Mouse (Mus musculus): ENCODE results near the gene Gm3285. TPM values are rescaled to one million over a fixed set of nuclear protein-coding genes. Genes with fewer than 3 reads are reported as not detected.

The Gm3285 gene
- not detected in 2 replicates for polyA plus RNA-seq (2015; fragmentation: Nextera tagmentation; extraction: Ambion mirVana)

- H3K9me3 ChIP-seq = no peaks in the 10 kb centered on the region
- H3K27me3 ChIP-seq (replicated peaks) = no peaks in the 10 kb centered on the region
- H3K4me2 ChIP-seq = no peak within 1 kb of the TSS
- no peak for ATAC-seq (ENCODE audit: insufficient read depth, low FRiP score, low read depth)
- no peak within 1 kb of the TSS for H3K27ac ChIP-seq
- WGBS = 46% methylated on average over 7 of the region's 7 CpGs
- H3K36me3 ChIP-seq = no peaks in the 10 kb centered on the region
- no peaks in the 10 kb centered on the region for H3K4me1 ChIP-seq
- no peak within 1 kb of the TSS for H3K4me3 ChIP-seq (replicated peaks)
- no peak within 1 kb of the TSS for H3K9ac ChIP-seq
Measured at GRCm38 (mm10) chr10:77861675-77862074, at the start of gene Gm3285. TSS of gene Gm3285 (plus strand) at chr10:77861975.

GRCm38 (mm10) chr10:77814382-77814781, 47.4 kb upstream of the Gm3285 start, which contains the start of gene Gm2696:
TSS of gene Gm2696 (plus strand) at chr10:77814682.
- H3K4me2 ChIP-seq = no peak within 1 kb of the TSS
- H3K27me3 ChIP-seq (replicated peaks) = no peaks in the 10 kb centered on the region
- no peaks in the 10 kb centered on the region for H3K9me3 ChIP-seq
- H3K27ac ChIP-seq = no peak within 1 kb of the TSS
- WGBS = 33% methylated on average over 4 of the region's 4 CpGs
- H3K4me3 ChIP-seq (replicated peaks) = no peak within 1 kb of the TSS
- H3K9ac ChIP-seq = no peak within 1 kb of the TSS
- no peaks in the 10 kb centered on the region for H3K4me1 ChIP-seq
- H3K36me3 ChIP-seq = no peaks in the 10 kb centered on the region
- ATAC-seq (ENCODE audit: insufficient read depth, low FRiP score, low read depth) = no peak

- no peak overlapping the region for H3K4me2 ChIP-seq
- H3K36me3 ChIP-seq = no peaks in the 10 kb centered on the region
- no peak for ATAC-seq (ENCODE audit: insufficient read depth, low FRiP score, low read depth)
- H3K27me3 ChIP-seq (replicated peaks) = no peaks in the 10 kb centered on the region
- H3K27ac ChIP-seq = no peak overlapping the region
- no peaks in the 10 kb centered on the region for H3K9me3 ChIP-seq
- WGBS = 31% methylated on average over 5 of the region's 5 CpGs
- no peak overlapping the region for H3K9ac ChIP-seq
- H3K4me3 ChIP-seq (replicated peaks) = no peak overlapping the region
- no peaks in the 10 kb centered on the region for H3K4me1 ChIP-seq
Measured at GRCm38 (mm10) chr10:77815514-77815913, 46.3 kb upstream of the Gm3285 start.

GRCm38 (mm10) chr10:77818523-77818922, 43.3 kb upstream of the Gm3285 start:
- ATAC-seq (ENCODE audit: insufficient read depth, low FRiP score, low read depth) = no peak
- Histone ChIP-seq H3K9me3 (no peaks in the 10 kb centered on the region), H3K9ac (no peak overlapping the region), H3K4me3 (replicated peaks) (no peak overlapping the region), H3K4me2 (no peak overlapping the region), H3K27me3 (replicated peaks) (no peaks in the 10 kb centered on the region), H3K4me1 (no peaks in the 10 kb centered on the region), H3K36me3 (no peaks in the 10 kb centered on the region), H3K27ac (no peak overlapping the region)
- WGBS = 94% methylated on average over 4 of the region's 4 CpGs

GRCm38 (mm10) chr10:77819203-77819602, 42.6 kb upstream of the Gm3285 start:
- Histone ChIP-seq H3K4me1 (no peaks in the 10 kb centered on the region), H3K4me3 (replicated peaks) (no peak overlapping the region), H3K27me3 (replicated peaks) (no peaks in the 10 kb centered on the region), H3K36me3 (no peaks in the 10 kb centered on the region), H3K27ac (no peak overlapping the region), H3K9ac (no peak overlapping the region), H3K9me3 (no peaks in the 10 kb centered on the region), H3K4me2 (no peak overlapping the region)
- WGBS = 44% methylated on average over 4 of the region's 4 CpGs
- no peak for ATAC-seq (ENCODE audit: insufficient read depth, low FRiP score, low read depth)

- H3K4me1 ChIP-seq = no peaks in the 10 kb centered on the region
- H3K4me2 ChIP-seq = no peak within 1 kb of the TSS
- no peaks in the 10 kb centered on the region for H3K27me3 ChIP-seq (replicated peaks)
- H3K36me3 ChIP-seq = no peaks in the 10 kb centered on the region
- no peak within 1 kb of the TSS for H3K27ac ChIP-seq
- 53% methylated on average over 6 of the region's 6 CpGs for WGBS
- no peak for ATAC-seq (ENCODE audit: insufficient read depth, low FRiP score, low read depth)
- H3K9me3 ChIP-seq = no peaks in the 10 kb centered on the region
- H3K9ac ChIP-seq = no peak within 1 kb of the TSS
- no peak within 1 kb of the TSS for H3K4me3 ChIP-seq (replicated peaks)
Measured at GRCm38 (mm10) chr10:77826951-77827350, 34.8 kb upstream of the Gm3285 start, which contains the start of gene Krtap10-4. TSS of gene Krtap10-4 (minus strand) at chr10:77827095.

GRCm38 (mm10) chr10:77835647-77836046, 26.1 kb upstream of the Gm3285 start, which contains the start of gene Krtap10-10:
TSS of gene Krtap10-10 (plus strand) at chr10:77835947.
- no peak for ATAC-seq (ENCODE audit: insufficient read depth, low FRiP score, low read depth)
- Histone ChIP-seq H3K4me3 (replicated peaks) (no peak within 1 kb of the TSS), H3K9me3 (no peaks in the 10 kb centered on the region), H3K4me1 (no peaks in the 10 kb centered on the region), H3K9ac (no peak within 1 kb of the TSS), H3K27me3 (replicated peaks) (no peaks in the 10 kb centered on the region), H3K36me3 (no peaks in the 10 kb centered on the region), H3K27ac (no peak within 1 kb of the TSS), H3K4me2 (no peak within 1 kb of the TSS)
- 73% methylated on average over 9 of the region's 9 CpGs for WGBS

- no peak for ATAC-seq (ENCODE audit: insufficient read depth, low FRiP score, low read depth)
- no peak overlapping the region for H3K27ac ChIP-seq
- WGBS = 58% methylated on average over 6 of the region's 6 CpGs
- no peak overlapping the region for H3K4me2 ChIP-seq
- no peaks in the 10 kb centered on the region for H3K27me3 ChIP-seq (replicated peaks)
- H3K4me1 ChIP-seq = no peaks in the 10 kb centered on the region
- H3K9ac ChIP-seq = no peak overlapping the region
- no peaks in the 10 kb centered on the region for H3K36me3 ChIP-seq
- H3K4me3 ChIP-seq (replicated peaks) = no peak overlapping the region
- no peaks in the 10 kb centered on the region for H3K9me3 ChIP-seq
Measured at GRCm38 (mm10) chr10:77839006-77839405, 22.8 kb upstream of the Gm3285 start.

GRCm38 (mm10) chr10:77846503-77846902, 15.3 kb upstream of the Gm3285 start, which contains the start of gene Gm36176:
TSS of gene Gm36176 (plus strand) at chr10:77846803.
- Histone ChIP-seq H3K4me2 (no peak within 1 kb of the TSS), H3K27me3 (replicated peaks) (no peaks in the 10 kb centered on the region), H3K9ac (no peak within 1 kb of the TSS), H3K9me3 (no peaks in the 10 kb centered on the region), H3K4me3 (replicated peaks) (no peak within 1 kb of the TSS), H3K36me3 (no peaks in the 10 kb centered on the region), H3K4me1 (no peaks in the 10 kb centered on the region), H3K27ac (no peak within 1 kb of the TSS)
- ATAC-seq (ENCODE audit: insufficient read depth, low FRiP score, low read depth) = no peak
- 63% methylated on average over 3 of the region's 3 CpGs for WGBS

- WGBS = 18% methylated on average over 2 of the region's 2 CpGs
- Histone ChIP-seq H3K4me1 (no peaks in the 10 kb centered on the region), H3K36me3 (no peaks in the 10 kb centered on the region), H3K27me3 (replicated peaks) (no peaks in the 10 kb centered on the region), H3K9ac (no peak overlapping the region), H3K27ac (no peak overlapping the region), H3K4me3 (replicated peaks) (no peak overlapping the region), H3K9me3 (no peaks in the 10 kb centered on the region), H3K4me2 (no peak overlapping the region)
- ATAC-seq (ENCODE audit: insufficient read depth, low FRiP score, low read depth) = no peak
Measured at GRCm38 (mm10) chr10:77846961-77847360, 14.8 kb upstream of the Gm3285 start.

- Histone ChIP-seq H3K27me3 (replicated peaks) (no peaks in the 10 kb centered on the region), H3K27ac (no peak overlapping the region), H3K9me3 (no peaks in the 10 kb centered on the region), H3K4me3 (replicated peaks) (no peak overlapping the region), H3K4me1 (no peaks in the 10 kb centered on the region), H3K9ac (no peak overlapping the region), H3K36me3 (no peaks in the 10 kb centered on the region), H3K4me2 (no peak overlapping the region)
- ATAC-seq (ENCODE audit: insufficient read depth, low FRiP score, low read depth) = no peak
- 76% methylated on average over 2 of the region's 2 CpGs for WGBS
Measured at GRCm38 (mm10) chr10:77847538-77847937, 14.2 kb upstream of the Gm3285 start.

GRCm38 (mm10) chr10:77852559-77852958, 9.2 kb upstream of the Gm3285 start, which contains the start of gene Gm10318:
TSS of gene Gm10318 (plus strand) at chr10:77852859.
- 53% methylated on average over 7 of the region's 9 CpGs for WGBS
- ATAC-seq (ENCODE audit: insufficient read depth, low FRiP score, low read depth) = no peak
- Histone ChIP-seq H3K27ac (no peak within 1 kb of the TSS), H3K4me3 (replicated peaks) (no peak within 1 kb of the TSS), H3K9me3 (no peaks in the 10 kb centered on the region), H3K4me1 (no peaks in the 10 kb centered on the region), H3K27me3 (replicated peaks) (no peaks in the 10 kb centered on the region), H3K9ac (no peak within 1 kb of the TSS), H3K36me3 (no peaks in the 10 kb centered on the region), H3K4me2 (no peak within 1 kb of the TSS)

All from stomach, embryonic 15.5 days (tissue).